Mouse (Mus musculus) forebrain, embryonic 12.5 days (tissue): ENCODE data around the gene Bod1. TPM values are rescaled to one million over a fixed set of nuclear protein-coding genes. Genes with fewer than 3 reads are reported as not detected.

ENCODE experiments used
- ATAC-seq: fragments of 200-750 bp; cut with Nextera tagmentation; 2 replicates; pipeline ENCODE4 v1.8.0; 2017; ENCODE audit warnings: moderate TSS enrichment; ENCODE audit not compliant: low FRiP score
- H3K27ac ChIP-seq: fragments of 300-500 bp; sonication (generic); 2 replicates; pipeline ENCODE4 v1.5.1; 2016; ENCODE audit warnings: mild to moderate bottlenecking
- H3K27me3 ChIP-seq: fragments of 300-500 bp; sonication (generic); 2 replicates; pipeline ENCODE4 v1.6.1; 2016; ENCODE audit warnings: mild to moderate bottlenecking
- H3K36me3 ChIP-seq: fragments of 300-500 bp; sonication (generic); replicated peaks from 2 replicates; pipeline ENCODE4 v1.6.1; 2016; ENCODE audit warnings: mild to moderate bottlenecking
- H3K4me1 ChIP-seq: fragments of 300-500 bp; sonication (generic); 2 replicates; pipeline ENCODE4 v1.6.1; 2016
- H3K4me2 ChIP-seq: fragments of 300-500 bp; sonication (generic); 2 replicates; pipeline ENCODE4 v1.6.1; 2016; ENCODE audit warnings: mild to moderate bottlenecking, moderate library complexity
- H3K4me3 ChIP-seq: fragments of 300-500 bp; sonication (generic); replicated peaks from 2 replicates; pipeline ENCODE4 v1.5.1; 2016; ENCODE audit warnings: mild to moderate bottlenecking
- H3K9ac ChIP-seq: fragments of 300-500 bp; sonication (generic); 2 replicates; pipeline ENCODE4 v1.6.1; 2016; ENCODE audit warnings: mild to moderate bottlenecking
- H3K9me3 ChIP-seq: fragments of 300-500 bp; sonication (generic); 2 replicates; pipeline ENCODE4 v1.6.1; 2016
- WGBS: fragments of 180-500 bp; shearing (Covaris S2); methylation state at CpG from one replicate; pipeline ENCODE4 v1.1.7; 2016; 5-methylcytosine and 5-hydroxymethylcytosine counted together
- polyA plus RNA-seq: library from polyadenylated mRNA; unstranded; fragments of >200 nt; fragmentation: Nextera tagmentation; extraction: Ambion mirVana; gene quantifications from 2 replicates; pipeline ENCODE4 v1.2.1, GENCODE M21; 2016

The Bod1 gene
- 152 and 162 TPM in 2 replicates for polyA plus RNA-seq

DNA sequence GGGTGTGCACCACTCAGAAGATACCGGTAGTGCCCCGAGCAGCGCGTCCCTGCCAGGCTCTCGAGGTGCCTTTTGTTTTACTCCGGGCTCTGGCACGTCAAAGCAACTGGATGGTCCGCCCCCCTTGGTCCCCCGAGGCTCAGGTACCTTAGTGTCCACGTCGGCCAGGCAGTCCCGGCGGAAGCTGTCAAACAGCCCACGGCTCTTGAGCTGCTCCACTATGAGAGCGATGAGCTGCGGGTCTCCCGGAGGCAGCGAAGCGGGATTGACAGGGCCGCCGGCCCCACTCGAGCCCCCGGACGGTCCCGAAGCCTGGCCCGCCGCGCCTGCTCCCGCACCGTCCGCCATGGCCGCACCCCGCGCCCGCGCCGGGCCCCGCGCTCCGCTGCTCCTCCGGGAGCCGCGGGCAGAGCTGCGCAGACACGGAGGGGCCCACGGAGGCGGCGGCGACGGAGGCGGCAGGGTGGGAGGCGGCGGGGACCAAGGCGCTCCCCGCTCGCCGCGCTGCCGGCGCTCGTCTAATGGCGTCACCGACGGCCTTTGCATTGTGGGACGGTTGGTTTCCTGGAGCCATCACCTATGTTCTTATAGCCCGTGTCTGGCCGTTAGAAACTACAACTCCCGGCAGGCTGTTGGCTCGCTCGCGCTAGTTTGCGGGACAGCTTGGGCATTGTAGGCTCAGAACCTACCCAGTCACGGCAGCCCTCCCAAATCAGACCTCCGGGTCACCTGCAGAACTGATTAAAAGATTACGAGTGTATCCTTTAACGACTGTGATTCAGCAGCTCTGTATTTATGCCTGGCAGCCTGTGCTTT lies at the start of gene Bod1:
Bod1 (minus strand) TSS at position 532 of the 816 bp plus-strand sequence.
- Histone ChIP-seq H3K27me3 (no peaks in the 10 kb centered on the region), H3K9me3 (no peaks in the 10 kb centered on the region), H3K27ac (peak within 1 kb of the TSS; percentile 69; the same call in 1 of the 2 replicates), H3K4me3 (peak within 1 kb of the TSS; percentile 95), H3K9ac (peak within 1 kb of the TSS; percentile 94), H3K4me1 (peaks cover 16% of the 10 kb centered on the region), H3K4me2 (peak within 1 kb of the TSS; percentile 58), H3K36me3 (peaks cover 32% of the 10 kb centered on the region)
- WGBS, result under 1% methylated on average over 69 of the region's 76 CpGs
- peak; percentile 97 for ATAC-seq

DNA sequence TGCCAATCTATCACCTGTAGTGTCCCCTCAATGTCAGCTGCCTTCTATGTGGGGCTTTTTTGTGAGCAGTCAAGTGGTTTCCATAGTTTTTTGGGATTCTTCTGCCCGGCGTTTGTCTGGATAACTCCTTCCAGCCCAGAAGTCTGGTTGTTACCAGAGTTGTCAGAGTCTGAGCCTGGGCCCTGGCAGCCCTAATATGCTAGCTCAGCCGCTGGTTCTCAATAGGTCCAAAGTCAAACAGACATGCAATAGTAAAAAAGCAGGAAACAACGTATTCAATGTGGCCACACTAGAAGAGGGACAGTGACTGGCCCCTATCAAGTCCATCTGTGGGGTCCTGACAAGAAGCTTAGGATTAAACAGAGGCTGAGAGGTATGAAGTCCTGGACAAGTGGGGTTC lies 47.4 kb upstream of the Bod1 start:
- Histone ChIP-seq H3K27me3 (no peaks in the 10 kb centered on the region), H3K27ac (no peak overlapping the region), H3K4me3 (no peak overlapping the region), H3K9me3 (no peaks in the 10 kb centered on the region), H3K36me3 (no peaks in the 10 kb centered on the region), H3K4me2 (no peak overlapping the region), H3K9ac (no peak overlapping the region), H3K4me1 (peaks cover 5% of the 10 kb centered on the region; the same call in 1 of the 2 replicates)
- WGBS, result 91% methylated on average over 4 of the region's 4 CpGs
- no peak for ATAC-seq

DNA sequence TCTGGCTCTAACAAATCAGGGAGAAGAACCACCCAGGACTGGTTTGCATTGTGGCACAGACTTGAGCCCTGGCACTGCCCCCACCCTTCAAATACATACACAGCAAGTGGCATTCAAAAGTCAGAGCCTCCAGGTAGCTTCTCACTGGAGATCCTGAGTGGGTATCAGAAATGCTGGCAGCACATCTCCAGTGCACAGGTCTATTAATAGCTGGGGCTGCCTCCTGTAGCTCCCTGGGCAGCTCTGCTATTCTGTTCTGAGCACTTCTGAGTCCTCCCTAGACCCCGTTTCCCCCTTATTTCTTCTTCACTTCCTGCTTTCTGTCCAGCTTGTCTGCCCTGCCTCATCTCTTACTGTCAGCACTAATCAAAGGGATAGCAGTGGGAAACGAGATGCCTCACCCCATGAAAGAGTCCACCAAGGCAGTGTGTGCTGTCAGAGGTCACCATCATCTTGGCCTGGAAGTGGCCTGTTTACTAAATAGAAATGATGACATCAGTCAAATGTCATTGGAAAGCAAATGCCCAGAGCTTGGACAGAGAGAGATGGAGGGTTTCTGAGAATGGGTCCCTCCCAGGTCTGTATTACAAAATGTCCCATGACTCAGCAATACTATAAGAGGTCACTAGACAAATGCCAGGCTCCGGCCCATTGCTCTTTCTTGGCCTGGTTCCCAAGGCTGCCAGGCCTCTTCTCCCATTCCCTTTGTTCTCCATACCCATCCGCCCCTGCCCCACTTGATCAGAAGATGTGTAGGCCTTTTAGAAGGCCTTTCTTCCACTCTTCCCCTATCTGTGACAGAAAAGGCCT lies 46.4 kb upstream of the Bod1 start:
- no peak for ATAC-seq
- Histone ChIP-seq H3K4me2 (no peak overlapping the region), H3K4me1 (peaks cover 13% of the 10 kb centered on the region), H3K27ac (no peak overlapping the region), H3K9me3 (no peaks in the 10 kb centered on the region), H3K36me3 (no peaks in the 10 kb centered on the region), H3K4me3 (no peak overlapping the region), H3K27me3 (no peaks in the 10 kb centered on the region), H3K9ac (no peak overlapping the region)
- 71% methylated on average over 4 of the region's 4 CpGs for WGBS

DNA sequence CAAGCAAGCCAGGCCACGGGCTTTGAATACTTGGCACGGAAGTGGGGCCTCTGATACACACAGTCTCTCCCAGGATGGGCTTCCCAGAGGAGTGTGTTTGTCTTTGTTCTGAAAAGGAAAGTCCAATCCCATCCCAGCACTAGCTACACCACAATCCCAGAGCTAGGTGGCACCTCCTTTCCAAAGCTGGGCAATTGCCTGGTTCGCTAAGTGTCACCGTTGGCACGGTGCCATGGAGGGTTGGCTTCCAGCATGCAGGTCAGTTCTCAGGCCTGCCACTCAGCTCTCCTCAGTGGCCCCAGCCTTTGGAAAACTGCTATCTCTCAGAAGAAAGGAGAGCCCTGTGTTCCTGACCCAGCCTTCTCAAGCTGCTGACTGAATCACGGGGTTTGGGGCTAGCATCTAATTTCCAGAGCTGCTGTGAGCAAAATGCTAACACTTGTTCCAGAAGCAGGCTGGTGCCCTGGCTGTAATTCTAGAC lies 42.0 kb upstream of the Bod1 start:
- Histone ChIP-seq H3K27ac (peak overlapping the region; percentile 56; the same call in 1 of the 2 replicates), H3K27me3 (no peaks in the 10 kb centered on the region), H3K4me1 (peaks cover 20% of the 10 kb centered on the region), H3K9me3 (no peaks in the 10 kb centered on the region), H3K4me2 (no peak overlapping the region), H3K9ac (no peak overlapping the region), H3K4me3 (no peak overlapping the region), H3K36me3 (no peaks in the 10 kb centered on the region)
- 65% methylated on average over 6 of the region's 6 CpGs for WGBS
- ATAC-seq, result peak; percentile 76; the same call in 1 of the 2 replicates

DNA sequence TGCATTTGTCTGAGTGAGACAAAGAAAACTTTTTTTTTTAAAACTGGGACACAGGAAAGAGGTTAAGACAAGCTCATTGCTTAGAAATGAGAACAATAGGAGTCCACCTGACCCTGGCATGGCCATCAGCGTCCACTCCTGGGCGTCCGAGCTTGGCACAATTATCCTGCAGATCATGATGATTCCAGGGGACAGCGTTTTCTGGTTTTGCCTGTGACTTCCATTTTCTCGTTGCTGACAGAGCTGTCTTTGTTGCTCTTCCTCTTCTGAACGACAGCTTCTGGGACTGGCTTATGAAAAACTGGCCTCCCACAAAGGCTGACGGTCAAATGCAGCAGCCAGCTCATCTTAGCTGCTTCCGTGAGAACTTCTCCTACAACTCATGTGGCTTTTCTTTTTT lies 41.4 kb upstream of the Bod1 start:
- no peak overlapping the region for H3K4me2 ChIP-seq
- H3K27ac ChIP-seq, result peak overlapping the region; percentile 56
- H3K4me1 ChIP-seq, result peaks cover 20% of the 10 kb centered on the region
- H3K36me3 ChIP-seq, result no peaks in the 10 kb centered on the region
- no peak overlapping the region for H3K4me3 ChIP-seq
- no peaks in the 10 kb centered on the region for H3K9me3 ChIP-seq
- H3K9ac ChIP-seq, result no peak overlapping the region
- WGBS, result 36% methylated on average over 8 of the region's 8 CpGs
- H3K27me3 ChIP-seq, result no peaks in the 10 kb centered on the region
- ATAC-seq, result no peak

DNA sequence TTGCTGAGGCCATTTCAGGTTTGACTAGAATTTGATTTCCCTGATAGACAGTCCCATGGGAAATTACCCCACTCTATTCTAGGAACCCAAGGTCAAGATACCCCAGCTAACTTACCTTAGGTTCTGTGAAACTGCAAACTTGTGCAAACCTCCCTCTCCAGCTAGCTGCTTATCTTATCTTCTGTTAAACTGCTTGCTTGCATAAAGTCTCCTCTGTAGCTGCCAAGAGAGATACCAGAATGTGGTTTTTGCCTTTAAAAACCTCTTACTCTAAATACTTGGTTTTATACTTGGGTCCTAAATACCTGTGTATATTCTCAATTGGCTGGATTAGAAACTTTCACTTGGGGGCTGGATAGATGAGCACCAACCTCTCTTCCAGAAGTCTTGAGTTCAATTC lies 36.1 kb upstream of the Bod1 start:
- no peaks in the 10 kb centered on the region for H3K9me3 ChIP-seq
- H3K27ac ChIP-seq, result no peak overlapping the region
- H3K4me3 ChIP-seq, result no peak overlapping the region
- no peaks in the 10 kb centered on the region for H3K36me3 ChIP-seq
- H3K9ac ChIP-seq, result no peak overlapping the region
- peaks cover 3% of the 10 kb centered on the region for H3K4me1 ChIP-seq
- no peak for ATAC-seq
- no peaks in the 10 kb centered on the region for H3K27me3 ChIP-seq
- H3K4me2 ChIP-seq, result no peak overlapping the region

DNA sequence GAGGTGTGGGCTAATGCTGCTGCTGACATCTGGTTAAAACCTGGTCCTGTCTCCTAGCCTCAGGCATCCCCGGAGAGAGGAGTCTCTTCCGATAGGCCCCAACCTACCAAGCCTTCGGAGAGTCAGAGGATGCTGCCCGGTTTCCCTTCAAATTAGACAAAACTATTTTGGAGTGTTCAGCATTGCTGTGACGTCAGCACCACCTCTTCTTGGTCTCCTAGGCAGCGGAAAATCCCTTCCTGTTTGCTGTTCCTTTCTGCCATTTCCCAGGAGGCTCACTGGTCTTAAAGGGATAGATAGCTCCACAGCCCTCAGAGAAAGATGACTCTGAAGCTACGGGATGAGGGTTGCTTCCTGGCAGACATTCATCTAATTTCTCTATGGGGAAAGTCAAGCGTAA lies 31.5 kb upstream of the Bod1 start:
- 78% methylated on average over 8 of the region's 8 CpGs for WGBS
- H3K27me3 ChIP-seq, result no peaks in the 10 kb centered on the region
- no peaks in the 10 kb centered on the region for H3K36me3 ChIP-seq
- ATAC-seq, result no peak
- H3K4me1 ChIP-seq, result no peaks in the 10 kb centered on the region
- H3K4me3 ChIP-seq, result no peak overlapping the region
- no peak overlapping the region for H3K9ac ChIP-seq
- H3K9me3 ChIP-seq, result no peaks in the 10 kb centered on the region
- H3K4me2 ChIP-seq, result no peak overlapping the region
- no peak overlapping the region for H3K27ac ChIP-seq

DNA sequence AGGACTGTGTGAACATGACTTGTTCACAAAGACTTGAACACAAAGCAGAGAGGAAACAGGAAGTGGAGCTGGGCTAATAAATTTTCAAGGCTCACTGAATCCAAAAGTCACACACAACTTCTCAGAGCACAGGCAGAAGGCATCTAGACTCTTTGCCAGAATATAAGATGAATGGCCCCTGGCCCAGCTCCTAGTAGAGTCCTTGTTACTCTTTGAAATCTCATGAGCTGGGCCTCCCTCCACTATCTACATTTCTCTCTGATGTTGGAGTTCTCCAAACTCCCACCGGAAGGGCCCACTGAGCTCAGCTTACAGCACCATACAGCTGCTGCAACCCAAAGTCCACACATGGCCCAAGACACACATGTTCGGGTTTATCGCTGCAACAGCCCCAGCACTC lies 30.2 kb upstream of the Bod1 start:
- Histone ChIP-seq H3K9ac (no peak overlapping the region), H3K27me3 (no peaks in the 10 kb centered on the region), H3K36me3 (no peaks in the 10 kb centered on the region), H3K4me2 (no peak overlapping the region), H3K4me3 (no peak overlapping the region), H3K4me1 (no peaks in the 10 kb centered on the region), H3K27ac (no peak overlapping the region), H3K9me3 (no peaks in the 10 kb centered on the region)
- 92% methylated on average over 3 of the region's 3 CpGs for WGBS
- ATAC-seq, result no peak

DNA sequence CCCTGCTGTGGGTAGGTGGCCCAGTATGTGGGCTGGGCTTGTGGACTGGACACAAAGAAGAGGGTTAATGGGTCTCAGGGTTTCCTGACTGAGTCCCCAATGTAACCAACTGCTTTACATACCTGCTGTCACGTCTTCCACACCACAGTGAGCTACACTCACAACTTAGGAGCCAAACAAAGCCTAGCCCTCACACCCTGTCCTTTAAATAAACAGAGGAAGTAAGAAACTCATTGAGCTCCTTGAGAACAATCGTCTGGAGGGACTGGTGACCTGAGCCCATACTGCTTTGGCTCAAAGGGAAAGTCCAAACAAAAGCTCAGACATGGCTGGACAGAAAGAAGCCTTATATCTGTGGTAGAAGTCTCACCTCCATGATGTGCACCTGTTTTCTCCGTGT lies 27.8 kb upstream of the Bod1 start:
- no peaks in the 10 kb centered on the region for H3K36me3 ChIP-seq
- H3K27ac ChIP-seq, result no peak overlapping the region
- peaks cover 5% of the 10 kb centered on the region; the same call in 1 of the 2 replicates for H3K4me1 ChIP-seq
- H3K4me2 ChIP-seq, result no peak overlapping the region
- WGBS, result 62% methylated on average over 3 of the region's 3 CpGs
- no peak overlapping the region for H3K4me3 ChIP-seq
- H3K9me3 ChIP-seq, result no peaks in the 10 kb centered on the region
- no peaks in the 10 kb centered on the region for H3K27me3 ChIP-seq
- ATAC-seq, result no peak
- H3K9ac ChIP-seq, result no peak overlapping the region

DNA sequence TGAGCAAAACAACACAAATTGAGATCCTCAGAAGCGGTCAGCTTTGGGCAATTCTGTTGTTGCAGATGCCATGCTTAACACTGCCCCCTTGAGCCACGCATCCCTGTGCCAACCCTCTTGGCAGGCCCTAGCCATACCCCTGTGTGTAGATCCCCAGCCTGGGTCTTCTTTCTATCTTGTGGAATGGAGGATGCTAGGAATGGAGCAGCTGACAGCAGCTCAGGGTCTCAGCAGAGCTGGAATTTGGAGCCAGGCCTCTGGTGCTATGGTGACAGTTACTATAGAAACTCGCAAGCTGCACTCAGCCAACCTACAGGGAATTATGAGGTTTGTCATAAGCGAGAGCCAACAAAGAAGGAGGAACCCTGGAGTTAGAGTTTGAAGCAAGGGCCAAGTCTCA lies 23.1 kb upstream of the Bod1 start:
- H3K4me3 ChIP-seq, result no peak overlapping the region
- no peaks in the 10 kb centered on the region for H3K36me3 ChIP-seq
- no peaks in the 10 kb centered on the region for H3K27me3 ChIP-seq
- peak overlapping the region; percentile 46; the same call in 1 of the 2 replicates for H3K27ac ChIP-seq
- WGBS, result 89% methylated on average over 4 of the region's 4 CpGs
- ATAC-seq, result peak; percentile 61; the same call in 1 of the 2 replicates
- H3K4me1 ChIP-seq, result peaks cover 5% of the 10 kb centered on the region; the same call in 1 of the 2 replicates
- H3K9me3 ChIP-seq, result no peaks in the 10 kb centered on the region
- no peak overlapping the region for H3K4me2 ChIP-seq
- H3K9ac ChIP-seq, result no peak overlapping the region

DNA sequence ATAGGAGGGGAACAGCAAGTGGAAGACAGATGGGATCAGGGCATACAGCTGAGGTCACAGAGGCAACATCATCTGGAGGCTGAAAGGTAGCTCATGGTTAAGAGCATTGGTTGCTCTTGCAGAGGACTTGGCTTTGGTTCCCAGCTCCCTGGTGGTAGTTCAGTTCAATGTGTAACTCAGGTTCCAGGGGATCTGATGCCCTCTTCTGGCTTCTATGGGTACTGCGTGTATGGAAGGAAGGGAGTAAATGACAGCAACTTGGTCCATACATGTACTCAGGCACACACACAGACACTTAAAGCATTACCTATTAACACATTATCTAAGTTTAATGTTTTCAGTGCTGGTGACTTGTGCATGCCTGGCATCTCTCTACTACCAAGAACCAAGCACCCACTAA lies 22.4 kb upstream of the Bod1 start:
- Histone ChIP-seq H3K4me2 (no peak overlapping the region), H3K9ac (no peak overlapping the region), H3K4me3 (no peak overlapping the region), H3K4me1 (peaks cover 5% of the 10 kb centered on the region; the same call in 1 of the 2 replicates), H3K27ac (no peak overlapping the region), H3K36me3 (no peaks in the 10 kb centered on the region), H3K9me3 (no peaks in the 10 kb centered on the region), H3K27me3 (no peaks in the 10 kb centered on the region)
- no peak for ATAC-seq
- 94% methylated on average over 1 of the region's 1 CpGs for WGBS

DNA sequence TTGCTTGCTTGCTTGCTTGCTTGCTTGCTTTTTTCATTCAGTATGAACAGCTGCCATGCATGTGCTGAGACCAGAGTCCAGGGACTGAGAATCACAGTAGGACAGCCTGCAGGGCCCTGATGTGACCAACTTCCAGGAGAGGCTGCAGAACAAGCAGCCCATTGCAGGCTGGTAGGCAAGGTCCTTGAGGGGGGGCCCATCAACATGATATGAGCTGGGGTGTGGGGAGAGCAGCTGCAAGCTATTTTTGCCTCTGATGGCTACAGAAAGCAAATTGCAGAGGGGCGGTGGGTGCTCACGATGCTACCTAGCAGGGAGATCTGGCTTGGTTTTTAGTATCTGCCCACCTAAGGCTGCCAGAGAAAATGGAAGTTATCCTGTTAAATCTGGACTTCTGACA lies 21.6 kb upstream of the Bod1 start:
- Histone ChIP-seq H3K36me3 (no peaks in the 10 kb centered on the region), H3K9ac (no peak overlapping the region), H3K4me3 (no peak overlapping the region), H3K27ac (no peak overlapping the region), H3K4me2 (no peak overlapping the region), H3K27me3 (no peaks in the 10 kb centered on the region), H3K9me3 (no peaks in the 10 kb centered on the region), H3K4me1 (peaks cover 5% of the 10 kb centered on the region; the same call in 1 of the 2 replicates)
- WGBS, result 90% methylated on average over 2 of the region's 2 CpGs
- no peak for ATAC-seq
